Mouse (Mus musculus) urinary bladder, postnatal 25 days (tissue): ENCODE measurements around the gene Rgs8.
A peak's percentile ranks its signal among the peaks of the same experiment; 100 is the strongest.

Experiments used
- DNase-seq: peaks from one replicate; pipeline ENCODE4 v3.0.0; 2022; ENCODE audit warnings: low spot score

Gene Rgs8

GRCm38 (mm10) chr1:153704174-153704573, 51.3 kb downstream of the Rgs8 start:
- DNase-seq, result no peak

- no peak for DNase-seq
Measured at GRCm38 (mm10) chr1:153704996-153705395, 52.2 kb downstream of the Rgs8 start.

- no peak for DNase-seq
Measured at GRCm38 (mm10) chr1:153708626-153709025, 55.8 kb downstream of the Rgs8 start.

GRCm38 (mm10) chr1:153709451-153709850, 56.6 kb downstream of the Rgs8 start:
- DNase-seq, result no peak

GRCm38 (mm10) chr1:153711544-153712262, 58.9 kb downstream of the Rgs8 start:
- DNase-seq, result no peak

GRCm38 (mm10) chr1:153712633-153713032, 59.8 kb downstream of the Rgs8 start:
- DNase-seq, result no peak

GRCm38 (mm10) chr1:153717990-153718389, 65.2 kb downstream of the Rgs8 start:
- no peak for DNase-seq

GRCm38 (mm10) chr1:153720935-153721334, 68.1 kb downstream of the Rgs8 start:
- DNase-seq, result no peak

GRCm38 (mm10) chr1:153721565-153722310, 68.9 kb downstream of the Rgs8 start:
- no peak for DNase-seq

GRCm38 (mm10) chr1:153723426-153723825, 70.6 kb downstream of the Rgs8 start:
- no peak for DNase-seq

- no peak for DNase-seq
Measured at GRCm38 (mm10) chr1:153726636-153727035, 73.8 kb downstream of the Rgs8 start.

- no peak for DNase-seq
Measured at GRCm38 (mm10) chr1:153729806-153730205, 77.0 kb downstream of the Rgs8 start.

GRCm38 (mm10) chr1:153730671-153731070, 77.8 kb downstream of the Rgs8 start:
- DNase-seq, result no peak

GRCm38 (mm10) chr1:153733181-153733580, 80.4 kb downstream of the Rgs8 start:
- no peak for DNase-seq

GRCm38 (mm10) chr1:153734866-153735265, 82.0 kb downstream of the Rgs8 start:
- DNase-seq, result no peak

- no peak for DNase-seq
Measured at GRCm38 (mm10) chr1:153736096-153736495, 83.3 kb downstream of the Rgs8 start.

- no peak for DNase-seq
Measured at GRCm38 (mm10) chr1:153737101-153738085, 84.6 kb downstream of the Rgs8 start.

GRCm38 (mm10) chr1:153739437-153740015, 86.7 kb downstream of the Rgs8 start:
- DNase-seq, result no peak

- DNase-seq, result peak; percentile 62
Measured at GRCm38 (mm10) chr1:153740145-153740544, 87.3 kb downstream of the Rgs8 start, which contains the start of gene Rgs16. Gene Rgs16, plus strand, starts transcription at chr1:153740349.

- no peak for DNase-seq
Measured at GRCm38 (mm10) chr1:153740775-153741400, 88.1 kb downstream of the Rgs8 start.
